Mouse (Mus musculus) spleen, postnatal 4 days (tissue): ENCODE results near the gene Hlcs.

ENCODE experiments used
- DNase-seq, 2 experiments: peaks; one replicate each; pipeline ENCODE4 v3.0.0; 2022; ENCODE audit warnings: low spot score in 2 of 2

Gene Hlcs

DNA sequence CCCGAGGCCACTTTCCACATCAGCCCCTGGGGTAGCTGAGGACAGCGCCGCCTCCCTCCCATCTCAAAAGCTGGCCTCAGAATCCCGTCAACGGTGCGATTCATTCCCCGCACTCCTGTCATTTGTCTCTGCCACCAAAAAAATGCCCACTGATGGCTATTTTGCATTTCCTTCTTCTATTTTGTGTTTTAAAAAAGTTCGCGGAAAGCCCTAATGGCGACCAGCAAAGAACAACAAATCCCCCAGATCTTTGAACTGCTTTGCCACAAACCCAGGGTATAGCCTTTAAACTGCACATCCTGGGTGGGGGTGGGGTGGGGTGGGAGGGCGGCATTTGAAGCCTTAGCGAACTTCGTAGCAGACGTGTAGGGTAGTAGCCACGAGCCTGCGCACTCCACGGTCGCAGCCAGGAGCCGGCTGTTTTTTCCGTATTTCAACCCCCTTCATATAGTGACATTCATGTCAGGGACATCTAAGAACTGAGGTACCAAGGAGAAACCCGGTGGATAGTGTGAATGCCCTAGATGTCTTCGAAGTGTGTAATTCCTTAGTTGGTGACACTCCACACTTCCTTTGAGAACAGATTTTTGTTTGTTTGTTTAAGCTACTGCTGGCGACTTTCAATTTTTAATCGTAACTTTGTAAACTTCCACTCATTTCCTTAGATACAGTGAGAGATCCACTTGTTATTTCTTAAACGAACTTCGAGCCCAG is 218.1 kb downstream of the Hlcs start:
- DNase-seq, result no peak

DNA sequence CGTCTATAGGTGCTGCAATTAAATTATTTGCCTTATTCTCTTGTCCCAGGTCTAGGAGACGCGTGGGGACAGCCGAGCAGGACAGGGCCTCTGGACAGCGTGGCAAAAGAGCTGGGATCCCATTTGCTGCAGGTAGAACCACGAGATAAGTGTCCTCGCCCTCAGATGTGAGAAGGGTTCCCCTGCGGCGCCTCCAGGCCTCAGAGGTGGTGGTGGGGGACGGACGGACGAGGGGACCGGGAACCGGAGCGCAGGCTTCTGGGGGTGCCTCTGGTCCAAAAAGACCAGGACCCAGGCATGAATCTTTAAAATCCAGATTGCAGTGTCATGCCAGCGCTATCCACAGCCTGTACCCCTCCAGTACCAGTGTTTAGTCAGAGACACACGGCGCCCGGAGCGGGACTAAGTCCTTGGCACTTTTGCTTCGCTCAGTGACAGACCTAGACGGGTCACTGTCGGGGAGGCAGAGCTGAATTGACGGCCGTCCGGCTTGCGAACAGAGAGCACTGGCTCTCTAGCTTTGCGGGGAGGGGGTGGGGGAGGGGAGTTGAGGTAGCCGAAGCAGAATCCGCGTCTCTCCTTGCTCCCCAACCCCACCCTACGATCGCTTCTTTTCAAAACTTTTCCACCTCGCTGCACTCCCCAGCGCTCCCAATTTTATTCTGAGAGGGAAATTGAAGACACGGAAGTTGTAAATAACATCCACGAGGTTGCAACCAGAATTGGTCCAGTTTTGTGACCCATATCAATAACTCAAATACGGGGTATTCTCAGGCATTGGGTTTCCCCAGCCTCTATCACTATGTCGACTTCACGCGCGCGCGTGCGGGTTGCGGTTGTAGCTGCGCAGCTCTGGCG is 218.9 kb downstream of the Hlcs start:
- DNase-seq, result no peak

DNA sequence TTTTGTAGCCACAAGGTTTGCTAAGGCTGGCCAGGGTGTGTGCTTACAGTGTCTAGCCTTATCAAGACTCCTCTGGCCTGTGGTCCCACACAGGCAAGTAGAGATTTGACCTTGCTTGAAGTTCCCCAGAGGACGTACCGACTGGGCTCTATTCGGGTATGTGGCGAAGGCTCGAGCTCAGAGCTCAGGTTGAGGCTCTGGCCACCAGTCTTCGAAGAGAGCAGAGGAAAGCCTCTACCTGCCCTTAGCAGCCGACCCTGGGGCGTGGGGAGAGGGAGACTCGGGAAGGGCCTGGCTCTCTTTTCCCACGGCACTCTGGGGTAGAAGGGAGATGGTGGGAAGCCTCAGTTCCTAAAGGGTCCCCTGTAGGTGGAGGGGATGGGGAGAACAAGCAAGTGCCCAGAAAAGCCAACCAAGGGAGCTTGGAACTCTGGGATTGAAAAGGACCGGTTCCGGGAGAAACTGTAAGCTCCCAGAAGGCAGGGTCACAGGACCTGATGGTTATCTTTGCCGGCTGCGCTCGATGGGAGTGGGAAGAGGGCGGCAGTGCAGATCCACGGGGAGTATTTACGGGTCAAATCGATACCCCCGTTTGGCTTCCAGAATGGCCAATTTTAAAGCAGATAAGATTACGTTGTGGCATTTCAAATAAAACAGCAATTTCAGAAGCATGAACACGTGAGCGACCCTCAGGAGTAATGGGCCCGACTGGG is 220.1 kb downstream of the Hlcs start:
- DNase-seq, result no peak

DNA sequence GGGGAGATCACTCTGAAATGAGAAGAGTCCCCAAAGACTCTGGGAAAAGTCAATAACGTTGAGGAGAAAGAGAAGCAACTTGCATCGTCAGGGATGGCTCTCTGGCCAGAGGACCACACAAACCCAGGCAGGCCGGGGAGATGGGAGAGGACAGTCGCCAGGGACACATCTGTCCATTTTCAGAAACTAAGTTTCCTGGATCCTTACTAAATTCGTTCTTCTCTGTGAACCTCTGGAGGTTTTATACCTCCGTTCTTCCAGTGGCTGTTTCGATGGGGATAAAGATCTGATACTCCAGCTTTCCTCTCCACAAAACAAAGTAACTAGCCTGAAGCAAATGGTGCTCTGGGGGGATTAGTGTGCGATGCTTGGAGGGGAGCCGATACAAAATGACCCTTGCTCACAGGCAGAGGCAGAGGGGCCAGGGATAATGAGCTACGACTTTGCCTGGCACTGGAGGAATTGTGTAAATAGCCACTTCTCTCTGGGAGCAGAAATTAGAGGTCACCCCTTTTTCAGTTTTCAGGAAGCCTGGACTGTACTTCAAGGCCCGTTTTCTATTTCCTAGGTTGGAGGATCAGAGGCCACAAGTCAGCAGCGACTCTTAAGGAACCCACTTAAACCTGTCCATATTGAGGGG is 220.7 kb downstream of the Hlcs start:
- DNase-seq, result no peak

DNA sequence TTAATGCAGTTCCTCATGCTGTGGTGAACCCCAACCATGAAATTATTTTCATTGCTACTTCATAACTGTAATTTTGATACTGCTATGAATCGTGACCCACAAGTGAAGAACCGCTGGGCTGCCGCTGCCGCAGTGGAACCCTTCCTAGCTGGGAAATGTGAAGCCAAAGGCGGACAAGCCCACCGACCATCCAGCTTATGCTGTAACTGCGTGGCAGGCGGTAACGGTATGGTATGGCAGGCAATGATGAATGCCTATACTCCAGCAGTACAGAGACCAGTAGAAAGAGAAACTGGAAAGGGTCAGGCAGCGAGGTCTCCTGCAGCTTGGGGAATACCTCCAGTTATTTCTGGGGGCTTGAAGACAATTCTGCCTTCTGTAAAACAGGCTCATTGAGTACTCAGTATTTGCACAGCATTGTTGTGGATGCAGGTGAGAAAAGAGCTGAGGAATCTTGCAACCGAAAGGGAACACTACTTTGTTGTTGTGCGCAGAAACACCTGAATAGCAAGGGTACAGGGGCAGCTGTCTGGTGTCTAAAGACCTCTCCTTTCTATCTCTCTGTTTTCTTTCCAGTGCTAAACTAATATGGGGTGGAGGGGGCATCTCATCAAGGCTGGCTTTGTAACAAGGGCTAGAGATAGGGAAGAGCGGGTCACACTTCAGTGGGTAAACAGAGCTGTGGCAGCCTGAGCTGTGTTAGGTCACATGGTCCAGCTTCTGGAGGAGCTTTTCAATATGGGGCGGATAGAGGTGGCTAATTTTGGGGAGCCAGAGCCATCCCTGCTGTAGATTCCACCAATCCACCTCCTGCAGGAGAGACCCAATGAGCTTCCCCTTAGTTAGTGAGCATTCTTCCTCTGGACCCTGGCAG is 224.3 kb downstream of the Hlcs start:
- DNase-seq, result no peak

DNA sequence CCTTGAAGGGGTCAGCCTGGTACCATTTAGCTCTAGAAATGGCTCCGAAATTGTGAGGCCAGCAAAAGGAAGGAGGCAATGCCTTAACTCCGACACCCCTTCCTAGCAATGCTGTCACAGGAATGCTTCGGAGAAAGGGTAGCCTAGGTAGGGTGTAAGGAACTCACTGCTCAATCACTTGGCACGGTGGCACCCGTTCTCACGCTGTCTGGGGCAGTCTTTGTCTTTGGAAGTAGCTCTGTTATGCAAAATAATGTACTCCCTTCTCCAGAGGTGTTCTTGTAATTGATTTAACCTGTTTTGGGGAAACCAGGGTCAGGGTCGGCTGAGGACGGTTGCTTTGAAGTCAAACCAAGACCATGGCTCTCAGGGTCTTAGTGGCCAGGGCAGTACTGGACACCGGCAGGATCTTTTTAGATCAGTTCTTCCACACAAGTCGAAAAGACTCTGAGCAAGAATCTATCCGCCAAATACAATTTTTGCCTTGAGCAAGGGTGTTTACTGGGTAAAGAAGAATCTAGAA is 225.1 kb downstream of the Hlcs start:
- no peak for DNase-seq

DNA sequence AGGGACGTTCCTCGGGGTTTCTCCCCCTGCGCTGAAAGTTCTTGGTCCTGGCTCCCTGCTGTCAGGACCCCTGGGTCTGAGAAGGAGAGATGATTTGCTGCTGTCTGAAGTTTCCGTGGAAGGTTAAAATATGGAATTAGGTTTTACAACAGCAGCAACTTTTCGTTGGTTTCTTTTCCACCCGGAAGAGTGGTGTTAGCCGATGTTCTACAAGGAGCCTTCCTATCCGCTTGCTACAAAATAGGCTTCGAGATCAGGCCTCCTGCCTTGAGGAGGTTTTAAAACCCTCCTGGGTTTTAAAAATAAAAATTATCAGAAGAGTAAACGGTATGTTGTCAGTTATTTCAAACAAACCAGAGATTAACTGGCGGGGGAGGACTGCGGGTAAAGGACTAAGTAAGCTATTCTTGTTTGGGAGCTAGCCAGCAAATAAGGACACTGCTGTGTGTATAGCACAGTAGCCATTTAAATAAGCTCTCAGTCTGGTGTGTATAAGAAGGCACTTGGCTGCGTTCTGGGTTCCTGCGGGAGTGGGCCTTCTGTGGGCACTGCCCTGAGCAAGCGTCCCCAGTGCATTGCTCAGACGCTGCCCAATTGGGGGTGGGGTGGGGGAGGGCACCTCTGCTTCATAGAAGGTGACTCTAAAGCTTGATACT is 225.7 kb downstream of the Hlcs start:
- no peak for DNase-seq

DNA sequence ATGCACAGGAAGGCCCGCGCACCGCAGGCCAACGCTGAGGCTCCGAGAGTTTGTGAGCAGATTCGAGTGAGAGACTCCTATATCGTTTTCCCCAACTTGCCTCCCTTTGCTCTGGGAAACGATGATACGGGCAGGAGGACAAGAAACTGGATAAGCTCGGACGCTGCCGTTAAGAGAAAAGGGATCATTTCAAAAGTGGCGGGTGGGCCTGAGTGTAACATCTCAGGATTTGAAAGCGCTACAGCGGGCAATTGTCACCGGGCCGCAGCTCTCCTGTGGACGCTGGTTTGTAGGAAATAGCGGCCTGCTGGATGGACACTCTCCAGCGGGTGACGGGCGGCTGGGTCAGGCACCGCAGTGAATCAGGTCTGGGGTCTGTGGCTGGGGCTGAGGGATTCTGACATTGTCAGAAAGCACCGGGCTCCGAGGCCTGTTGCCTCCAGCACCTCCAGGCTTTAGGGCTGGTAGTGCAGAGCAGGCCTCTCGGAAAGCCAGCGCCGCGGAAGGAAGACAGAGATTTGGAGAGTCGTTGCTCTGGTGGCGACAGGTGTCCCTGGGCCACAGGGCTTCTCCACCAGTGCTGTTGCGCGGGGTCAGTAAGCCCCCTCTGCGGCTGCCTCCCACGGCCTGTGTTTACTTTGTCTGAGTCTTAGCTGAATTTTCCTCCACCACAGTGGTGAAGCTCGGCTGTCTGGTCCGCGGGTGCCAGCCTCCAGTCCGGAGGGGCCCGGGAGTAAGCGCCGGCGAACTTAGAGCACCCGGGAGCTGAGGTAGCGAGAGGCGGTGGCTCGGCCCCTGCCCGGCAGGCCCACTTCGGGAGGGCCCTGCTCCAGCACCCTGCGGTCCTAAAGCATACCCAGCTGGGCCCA is 226.4 kb downstream of the Hlcs start:
- no peak for DNase-seq

DNA sequence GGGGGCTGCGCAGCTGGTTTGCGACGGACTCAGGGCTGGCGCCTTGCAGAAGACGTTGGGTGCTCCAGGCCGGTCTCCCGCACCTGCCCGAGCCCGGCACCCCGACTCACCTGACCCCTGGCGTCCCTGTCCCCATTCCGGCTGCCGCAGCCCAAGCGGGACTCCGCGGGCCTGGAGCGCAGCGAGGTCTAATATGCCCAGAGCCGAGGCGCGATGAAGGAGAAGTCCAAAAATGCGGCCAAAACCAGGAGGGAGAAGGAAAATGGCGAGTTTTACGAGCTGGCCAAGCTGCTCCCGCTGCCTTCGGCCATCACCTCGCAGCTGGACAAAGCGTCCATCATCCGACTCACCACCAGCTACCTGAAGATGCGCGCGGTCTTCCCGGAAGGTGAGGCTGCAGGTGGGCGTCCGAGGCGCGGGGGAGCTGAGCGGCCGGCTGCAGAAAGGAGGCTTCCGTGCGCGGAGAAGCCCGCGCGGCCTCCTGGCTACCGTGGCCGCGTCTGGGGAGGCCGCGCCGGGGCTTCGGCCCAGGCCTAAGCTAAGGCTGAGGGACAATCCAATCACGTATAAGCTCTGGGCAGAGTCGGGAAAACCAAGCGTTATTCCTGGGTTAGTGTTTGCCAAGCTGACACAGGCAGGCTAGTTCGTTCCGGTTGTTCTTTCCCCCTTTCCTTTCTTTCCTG is 227.6 kb downstream of the Hlcs start:
- DNase-seq, result no peak

DNA sequence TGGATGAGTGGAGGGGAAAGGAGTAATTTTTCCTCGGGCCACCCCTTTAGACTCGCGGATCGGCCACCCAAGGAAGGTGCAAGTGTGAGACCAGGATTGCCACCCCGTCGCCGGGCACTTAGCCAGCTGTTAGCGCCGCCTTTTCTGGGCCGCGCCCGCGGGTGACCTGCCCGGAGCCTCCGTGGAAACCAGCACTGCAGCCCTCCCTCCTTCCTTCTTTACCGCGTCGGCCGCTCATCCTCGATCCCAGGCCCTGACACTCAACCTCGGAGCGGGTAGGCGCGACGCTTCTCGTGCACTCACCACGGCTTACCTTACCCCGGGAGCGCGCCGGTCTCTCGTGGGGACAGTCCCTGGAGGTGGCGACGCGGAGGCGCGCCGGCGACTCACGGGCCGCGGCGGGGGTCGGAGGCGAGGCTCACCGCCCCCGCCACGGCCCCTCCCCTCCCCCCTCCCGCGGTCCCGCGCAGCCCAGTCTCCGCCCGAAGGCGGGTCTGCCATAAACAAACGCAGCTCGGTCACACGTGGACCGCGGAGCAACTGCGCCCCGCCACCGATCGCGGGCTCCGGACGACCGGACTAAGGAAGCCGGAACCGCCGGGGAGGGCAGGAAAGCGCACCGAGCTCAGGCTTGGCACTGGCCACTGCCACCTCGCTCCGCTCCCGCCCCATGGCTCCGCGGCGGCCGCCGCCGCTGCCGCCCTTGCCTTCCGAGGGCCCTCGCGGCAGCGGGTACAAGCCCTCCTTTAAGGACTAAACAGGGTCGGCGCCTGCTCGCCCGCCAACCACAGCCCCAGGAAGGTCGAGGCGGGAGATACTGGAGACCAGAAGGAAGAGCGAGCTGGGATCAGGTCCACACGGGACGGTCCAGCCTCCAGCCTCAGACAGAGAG is 228.4 kb downstream of the Hlcs start, which contains the start of gene Sim2:
Sim2 (plus strand) TSS at position 221 of the 892 bp plus-strand sequence.
- DNase-seq, result no peak

DNA sequence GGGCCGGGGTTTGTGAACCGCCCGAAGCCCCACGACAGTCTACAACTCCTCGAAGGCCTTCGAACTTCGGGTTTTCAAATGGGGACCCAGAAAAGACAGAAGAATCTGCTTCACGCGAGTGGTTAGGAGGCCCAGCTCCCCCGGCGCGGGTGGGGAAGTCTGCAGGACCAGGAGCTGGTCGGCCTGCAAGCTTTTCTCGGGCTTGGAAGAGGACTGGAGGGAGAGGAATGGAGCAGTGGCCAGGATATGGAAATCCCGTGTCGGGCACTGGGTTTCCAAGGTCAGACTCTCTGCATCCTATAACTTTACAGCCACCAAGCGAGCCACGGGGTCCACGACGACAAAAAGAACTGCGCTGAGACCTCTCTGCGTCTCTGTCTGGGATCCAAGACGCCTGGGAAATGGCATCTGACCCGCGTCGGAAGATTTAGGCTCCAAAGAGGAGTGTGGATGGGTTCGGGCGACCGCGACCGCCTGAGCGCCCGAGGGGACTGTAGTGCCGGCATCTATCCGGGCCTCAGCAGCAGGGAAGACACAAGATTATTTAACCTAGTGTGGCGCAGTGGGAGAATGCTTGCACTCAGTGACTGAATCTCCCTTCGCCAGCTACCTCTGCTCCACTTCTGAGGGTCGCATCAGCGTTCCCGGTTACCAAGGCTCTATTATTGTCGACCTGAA is 229.4 kb downstream of the Hlcs start:
- no peak for DNase-seq

DNA sequence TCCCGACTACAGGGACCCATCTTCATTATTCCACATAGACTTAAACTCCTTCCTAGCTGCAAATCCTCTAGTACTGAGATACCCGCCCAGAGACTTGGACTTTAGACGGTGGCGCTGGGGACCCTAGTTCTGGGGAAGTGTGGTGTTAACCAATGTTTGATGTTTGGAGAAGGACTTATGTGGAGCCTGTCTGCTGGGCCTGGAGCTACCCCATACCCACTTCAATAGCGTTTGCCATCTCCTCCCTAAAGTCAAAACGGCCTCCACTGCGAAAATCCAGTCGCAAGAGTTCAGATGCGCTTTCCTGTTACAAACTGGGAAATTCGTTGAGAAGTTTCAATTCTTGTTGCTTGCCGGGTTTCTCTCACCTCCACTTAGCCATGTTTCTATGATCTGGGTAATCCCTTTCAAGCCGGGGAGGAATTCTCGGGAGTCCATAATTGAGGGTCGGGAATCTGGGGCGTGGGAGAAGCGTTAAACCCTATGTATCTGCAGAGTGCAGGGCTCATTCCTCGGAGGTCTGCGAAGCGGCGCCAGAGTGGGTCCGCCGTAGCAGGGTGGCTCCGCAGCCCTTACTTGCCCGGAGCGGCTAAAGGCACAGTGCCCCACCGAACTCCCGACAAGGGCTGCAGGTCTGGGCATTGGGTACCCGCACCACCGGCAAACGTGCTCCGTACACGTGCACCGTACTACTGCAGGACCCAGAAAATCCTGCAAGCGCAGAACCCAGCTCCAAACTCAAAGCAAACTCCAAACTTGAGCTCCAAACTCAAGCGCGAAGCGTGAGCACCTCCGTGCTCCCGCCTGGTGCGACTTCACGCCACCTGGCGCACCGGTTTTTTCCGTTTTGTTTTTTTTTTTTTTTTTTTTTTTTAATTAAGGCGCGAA is 230.2 kb downstream of the Hlcs start:
- DNase-seq, result no peak

DNA sequence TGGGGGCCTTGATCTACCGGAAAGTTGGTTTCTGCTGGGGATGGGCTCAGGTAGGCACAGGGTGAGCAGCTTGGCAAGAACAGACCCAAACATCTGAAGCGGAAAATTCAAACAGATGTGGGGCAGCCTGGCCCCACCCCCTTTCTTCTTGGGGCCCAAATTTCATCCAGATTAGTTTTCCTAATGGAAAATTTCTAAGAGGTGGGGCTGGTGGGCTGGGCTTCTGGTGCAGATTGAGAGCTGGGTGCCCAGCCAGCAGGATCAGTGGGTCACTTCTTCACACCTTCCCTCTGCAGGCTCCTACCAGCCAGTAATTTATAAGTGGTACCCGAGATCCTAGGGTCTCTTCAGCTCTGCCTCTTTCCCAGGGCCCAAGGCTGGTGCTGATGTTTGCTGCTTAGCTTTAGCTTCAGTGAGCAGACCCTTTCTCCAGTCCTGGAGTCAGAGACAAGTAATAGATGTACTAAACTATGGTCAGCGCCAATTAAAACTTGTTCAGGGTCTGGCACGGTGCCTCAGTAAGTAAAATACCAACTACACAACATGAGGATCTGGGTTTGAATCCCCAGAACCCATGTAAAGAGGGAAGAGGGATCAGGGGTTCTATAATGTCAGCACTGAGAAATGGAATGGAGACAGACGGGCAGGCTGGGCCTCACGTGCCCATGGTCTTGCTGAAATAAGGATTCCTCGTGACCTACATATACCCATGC is 231.2 kb downstream of the Hlcs start:
- DNase-seq, result no peak

DNA sequence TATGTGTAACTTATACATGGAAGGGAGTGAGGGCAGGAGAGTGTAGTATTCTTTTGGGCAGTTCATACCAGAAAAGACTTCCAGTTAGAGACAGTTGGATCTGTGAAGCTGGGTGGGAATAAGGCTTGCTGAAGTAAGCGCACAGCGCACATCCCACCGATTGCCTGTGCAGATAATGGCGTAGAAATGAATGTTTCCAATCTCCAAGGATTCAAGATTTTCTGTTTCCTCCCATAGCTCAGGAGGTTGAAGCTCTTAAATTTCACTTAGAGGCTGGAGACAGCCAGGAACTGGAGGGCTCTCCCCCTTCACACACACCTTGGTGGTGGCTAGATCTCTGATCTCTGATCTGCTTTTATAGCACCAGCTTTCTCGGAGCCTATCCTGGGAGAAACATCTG is 231.8 kb downstream of the Hlcs start:
- DNase-seq, result no peak

DNA sequence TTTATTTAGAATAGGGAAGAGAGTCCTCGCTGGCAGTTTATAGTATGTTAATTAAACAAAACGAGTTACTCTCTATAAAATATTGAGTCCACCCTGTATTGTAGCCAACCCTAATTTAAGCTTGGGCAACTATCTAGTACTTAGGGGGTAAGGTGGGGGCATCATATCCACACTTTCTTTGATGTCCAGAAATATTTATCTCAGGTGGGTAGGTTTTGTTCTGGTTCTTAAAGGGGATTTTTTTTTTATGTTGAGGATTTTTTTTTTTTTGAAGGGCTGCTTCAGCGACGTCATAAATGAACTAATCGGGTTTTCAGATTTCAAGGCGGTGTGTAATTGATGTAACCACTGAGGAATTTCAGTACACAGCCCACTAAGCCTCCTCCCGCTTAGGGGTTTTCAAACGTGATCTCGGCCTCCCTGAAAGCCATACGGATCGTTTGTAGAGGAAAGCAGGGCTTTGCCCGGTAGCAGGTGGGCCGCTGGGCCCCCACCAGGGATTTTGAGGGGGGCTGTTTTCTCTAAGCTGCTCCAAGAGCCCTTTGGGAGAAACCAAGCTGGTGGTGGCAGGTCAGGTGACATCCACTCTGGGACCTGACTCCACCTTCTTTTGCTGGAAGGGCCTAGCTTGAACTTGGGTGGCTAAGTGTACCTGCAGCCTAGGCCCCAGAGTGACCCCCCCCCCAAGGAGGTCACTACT is 233.4 kb downstream of the Hlcs start:
- no peak for DNase-seq
